Mouse (Mus musculus): Measurements from ENCODE around the gene Pecam1. TPM values are rescaled to one million over a fixed set of nuclear protein-coding genes. Genes with fewer than 3 reads are reported as not detected.
A peak's percentile ranks its signal among the peaks of the same experiment; 100 is the strongest.

Pecam1 gene
- polyA plus RNA-seq, 1 experiment from 2014 or later: 44.6 TPM

- H3K4me1 ChIP-seq: peaks cover 6% of the 10 kb centered on the region; the same call in 1 of the 2 replicates
- ATAC-seq (ENCODE audit: insufficient read depth, low FRiP score, low read depth): no peak
- WGBS: 87% methylated on average over 10 of the region's 10 CpGs
These were observed 26.1 kb downstream of the Pecam1 start for GRCm38 (mm10) chr11:106724176-106724915.

GRCm38 (mm10) chr11:106723611-106724125 lies 26.8 kb downstream of the Pecam1 start:
- H3K27me3 ChIP-seq (replicated peaks): no peaks in the 10 kb centered on the region
- H3K4me2 ChIP-seq: no peak overlapping the region
- H3K36me3 ChIP-seq: no peaks in the 10 kb centered on the region
- no peaks in the 10 kb centered on the region for H3K9me3 ChIP-seq
- no peak overlapping the region for H3K4me3 ChIP-seq (replicated peaks)
- no peak overlapping the region for H3K27ac ChIP-seq
- peaks cover 6% of the 10 kb centered on the region; the same call in 1 of the 2 replicates for H3K4me1 ChIP-seq
- ATAC-seq (ENCODE audit: insufficient read depth, low FRiP score, low read depth): no peak
- WGBS: 67% methylated on average over 15 of the region's 15 CpGs
- H3K9ac ChIP-seq: no peak overlapping the region

More at GRCm38 (mm10) chr11:106724176-106724915, 26.1 kb downstream of the Pecam1 start:
- H3K27ac ChIP-seq: no peak overlapping the region
- no peaks in the 10 kb centered on the region for H3K36me3 ChIP-seq
- H3K4me3 ChIP-seq (replicated peaks): no peak overlapping the region
- no peaks in the 10 kb centered on the region for H3K27me3 ChIP-seq (replicated peaks)
- H3K9me3 ChIP-seq: no peaks in the 10 kb centered on the region
- H3K4me2 ChIP-seq: no peak overlapping the region
- H3K9ac ChIP-seq: no peak overlapping the region

- 14% methylated on average over 7 of the region's 7 CpGs for WGBS
These were observed 27.5 kb downstream of the Pecam1 start for GRCm38 (mm10) chr11:106722831-106723361.

GRCm38 (mm10) chr11:106720379-106720778 lies 30.0 kb downstream of the Pecam1 start:
- Histone ChIP-seq H3K9ac (no peak overlapping the region), H3K4me3 (replicated peaks) (no peak overlapping the region), H3K4me1 (peaks cover 6% of the 10 kb centered on the region; the same call in 1 of the 2 replicates), H3K9me3 (no peaks in the 10 kb centered on the region), H3K27ac (no peak overlapping the region), H3K36me3 (no peaks in the 10 kb centered on the region), H3K4me2 (no peak overlapping the region), H3K27me3 (replicated peaks) (no peaks in the 10 kb centered on the region)
- no peak for ATAC-seq (ENCODE audit: insufficient read depth, low FRiP score, low read depth)
- 82% methylated on average over 8 of the region's 8 CpGs for WGBS

More at GRCm38 (mm10) chr11:106722831-106723361, 27.5 kb downstream of the Pecam1 start:
- H3K9me3 ChIP-seq: no peaks in the 10 kb centered on the region
- H3K4me3 ChIP-seq (replicated peaks): no peak overlapping the region
- H3K4me1 ChIP-seq: peaks cover 6% of the 10 kb centered on the region; the same call in 1 of the 2 replicates
- H3K27me3 ChIP-seq (replicated peaks): no peaks in the 10 kb centered on the region
- ATAC-seq (ENCODE audit: insufficient read depth, low FRiP score, low read depth): peak; percentile 63; the same call in 1 of the 2 replicates
- H3K9ac ChIP-seq: no peak overlapping the region
- H3K27ac ChIP-seq: no peak overlapping the region
- H3K4me2 ChIP-seq: no peak overlapping the region
- H3K36me3 ChIP-seq: no peaks in the 10 kb centered on the region

- Histone ChIP-seq H3K4me2 (no peak overlapping the region), H3K36me3 (no peaks in the 10 kb centered on the region), H3K4me3 (replicated peaks) (no peak overlapping the region), H3K27ac (no peak overlapping the region), H3K9me3 (no peaks in the 10 kb centered on the region), H3K9ac (no peak overlapping the region), H3K27me3 (replicated peaks) (no peaks in the 10 kb centered on the region), H3K4me1 (no peaks in the 10 kb centered on the region)
- no peak for ATAC-seq (ENCODE audit: insufficient read depth, low FRiP score, low read depth)
- 73% methylated on average over 5 of the region's 5 CpGs for WGBS
These were observed 33.9 kb downstream of the Pecam1 start for GRCm38 (mm10) chr11:106716568-106716967.

- Histone ChIP-seq H3K27ac (peak overlapping the region; percentile 54; the same call in 1 of the 2 replicates), H3K27me3 (replicated peaks) (no peaks in the 10 kb centered on the region), H3K4me2 (no peak overlapping the region), H3K9ac (no peak overlapping the region), H3K9me3 (no peaks in the 10 kb centered on the region), H3K4me3 (replicated peaks) (0 out of 2 replicates have a peak overlapping the region, but pooled peaks have one; percentile 12), H3K4me1 (no peaks in the 10 kb centered on the region), H3K36me3 (no peaks in the 10 kb centered on the region)
- 76% methylated on average over 6 of the region's 6 CpGs for WGBS
- ATAC-seq (ENCODE audit: insufficient read depth, low FRiP score, low read depth): no peak
These were observed 35.4 kb downstream of the Pecam1 start for GRCm38 (mm10) chr11:106715066-106715465.

GRCm38 (mm10) chr11:106710789-106711188 lies 39.6 kb downstream of the Pecam1 start:
- ATAC-seq (ENCODE audit: insufficient read depth, low FRiP score, low read depth): no peak
- 63% methylated on average over 5 of the region's 5 CpGs for WGBS
- Histone ChIP-seq H3K27ac (no peak overlapping the region), H3K4me2 (no peak overlapping the region), H3K36me3 (no peaks in the 10 kb centered on the region), H3K4me3 (replicated peaks) (no peak overlapping the region), H3K4me1 (0 out of 2 replicates have a peak, but pooled peaks cover 6% of the 10 kb centered on the region), H3K9ac (no peak overlapping the region), H3K27me3 (replicated peaks) (no peaks in the 10 kb centered on the region), H3K9me3 (no peaks in the 10 kb centered on the region)

- H3K4me3 ChIP-seq (replicated peaks): no peak overlapping the region
- 27% methylated on average over 15 of the region's 15 CpGs for WGBS
- no peaks in the 10 kb centered on the region for H3K27me3 ChIP-seq (replicated peaks)
- no peak overlapping the region for H3K9ac ChIP-seq
- H3K27ac ChIP-seq: no peak overlapping the region
- H3K9me3 ChIP-seq: no peaks in the 10 kb centered on the region
- no peaks in the 10 kb centered on the region for H3K36me3 ChIP-seq
- ATAC-seq (ENCODE audit: insufficient read depth, low FRiP score, low read depth): peak; percentile 19
- peak overlapping the region; percentile 9; the same call in 1 of the 2 replicates for H3K4me2 ChIP-seq
- H3K4me1 ChIP-seq: 0 out of 2 replicates have a peak, but pooled peaks cover 6% of the 10 kb centered on the region
These were observed 41.0 kb downstream of the Pecam1 start for GRCm38 (mm10) chr11:106709227-106709985.

GRCm38 (mm10) chr11:106707866-106708265 lies 42.6 kb downstream of the Pecam1 start:
- H3K4me1 ChIP-seq: 0 out of 2 replicates have a peak, but pooled peaks cover 6% of the 10 kb centered on the region
- WGBS: 40% methylated on average over 3 of the region's 3 CpGs
- H3K4me2 ChIP-seq: no peak overlapping the region
- H3K27ac ChIP-seq: no peak overlapping the region
- H3K9ac ChIP-seq: no peak overlapping the region
- H3K36me3 ChIP-seq: no peaks in the 10 kb centered on the region
- no peak for ATAC-seq (ENCODE audit: insufficient read depth, low FRiP score, low read depth)
- no peaks in the 10 kb centered on the region for H3K9me3 ChIP-seq
- H3K27me3 ChIP-seq (replicated peaks): no peaks in the 10 kb centered on the region
- H3K4me3 ChIP-seq (replicated peaks): no peak overlapping the region

GRCm38 (mm10) chr11:106707085-106707484 lies 43.3 kb downstream of the Pecam1 start:
- no peak for ATAC-seq (ENCODE audit: insufficient read depth, low FRiP score, low read depth)
- H3K36me3 ChIP-seq: no peaks in the 10 kb centered on the region
- H3K4me1 ChIP-seq: 0 out of 2 replicates have a peak, but pooled peaks cover 6% of the 10 kb centered on the region
- no peak overlapping the region for H3K9ac ChIP-seq
- 74% methylated on average over 8 of the region's 8 CpGs for WGBS
- H3K4me3 ChIP-seq (replicated peaks): no peak overlapping the region
- H3K27ac ChIP-seq: no peak overlapping the region
- H3K4me2 ChIP-seq: no peak overlapping the region
- H3K9me3 ChIP-seq: no peaks in the 10 kb centered on the region
- H3K27me3 ChIP-seq (replicated peaks): no peaks in the 10 kb centered on the region

GRCm38 (mm10) chr11:106706212-106706611 lies 44.2 kb downstream of the Pecam1 start:
- H3K27ac ChIP-seq: no peak overlapping the region
- WGBS: 36% methylated on average over 4 of the region's 4 CpGs
- H3K9me3 ChIP-seq: no peaks in the 10 kb centered on the region

More at GRCm38 (mm10) chr11:106706212-106706611, 44.2 kb downstream of the Pecam1 start:
- no peak overlapping the region for H3K9ac ChIP-seq
- H3K36me3 ChIP-seq: no peaks in the 10 kb centered on the region
- H3K27me3 ChIP-seq (replicated peaks): no peaks in the 10 kb centered on the region
- ATAC-seq (ENCODE audit: insufficient read depth, low FRiP score, low read depth): no peak
- no peak overlapping the region for H3K4me2 ChIP-seq
- H3K4me3 ChIP-seq (replicated peaks): no peak overlapping the region
- H3K4me1 ChIP-seq: 0 out of 2 replicates have a peak, but pooled peaks cover 6% of the 10 kb centered on the region

All from stomach, embryonic 15.5 days (tissue).